Mouse (Mus musculus) forebrain, embryonic 15.5 days (tissue): ENCODE measurements around the gene Taar7a. TPM values are rescaled to one million over a fixed set of nuclear protein-coding genes. Genes with fewer than 3 reads are reported as not detected.

Source experiments
- polyA plus RNA-seq: library from polyadenylated mRNA; unstranded; fragments of >200 nt; fragmentation: Nextera tagmentation; extraction: Ambion mirVana; gene quantifications from 2 replicates; pipeline ENCODE4 v1.2.1, GENCODE M21; 2015

The Taar7a gene
- polyA plus RNA-seq, 1 experiment from 2014 or later: not detected

Other genes with a start within 250 kb of the Taar7a start
- gene Rps12, start 206.2 kb downstream of the Taar7a start, polyA plus RNA-seq: 113 and 122 TPM in 2 replicates
- gene Slc18b1, start 196.5 kb downstream of the Taar7a start, polyA plus RNA-seq: 15.8 and 16.5 TPM in 2 replicates
- gene Vnn3, start 142.0 kb downstream of the Taar7a start, polyA plus RNA-seq: 0.10 TPM in 1 of 2 replicates, not detected in the other
- 0.13 and 0.19 TPM in 2 replicates for gene Vnn1, start 98.8 kb downstream of the Taar7a start, polyA plus RNA-seq
- not detected in 2 replicates for gene Taar1, start 73.1 kb downstream of the Taar7a start, polyA plus RNA-seq
- gene Taar2, start 54.9 kb downstream of the Taar7a start, polyA plus RNA-seq: not detected in 2 replicates
- not detected in 2 replicates for gene Taar3, start 43.9 kb downstream of the Taar7a start, polyA plus RNA-seq
- gene Taar4, start 33.0 kb downstream of the Taar7a start, polyA plus RNA-seq: not detected in 2 replicates
- gene Taar5, start 22.8 kb downstream of the Taar7a start, polyA plus RNA-seq: not detected in 2 replicates
- not detected in 2 replicates for gene Taar6, start 7.8 kb downstream of the Taar7a start, polyA plus RNA-seq
- not detected in 2 replicates for gene Taar7b, start 6.5 kb upstream of the Taar7a start, polyA plus RNA-seq
- gene Taar7d, start 33.7 kb upstream of the Taar7a start, polyA plus RNA-seq: not detected in 2 replicates
- not detected in 2 replicates for gene Taar7e, start 44.1 kb upstream of the Taar7a start, polyA plus RNA-seq
- gene Taar7f, start 56.0 kb upstream of the Taar7a start, polyA plus RNA-seq: not detected in 2 replicates
- gene Taar8a, start 83.0 kb upstream of the Taar7a start, polyA plus RNA-seq: not detected in 2 replicates
- not detected in 2 replicates for gene Taar8b, start 98.8 kb upstream of the Taar7a start, polyA plus RNA-seq
- not detected in 2 replicates for gene Taar8c, start 108.4 kb upstream of the Taar7a start, polyA plus RNA-seq
- gene Taar9, start 116.1 kb upstream of the Taar7a start, polyA plus RNA-seq: not detected in 2 replicates
- 252 and 275 TPM in 2 replicates for gene Stx7, start 155.8 kb upstream of the Taar7a start, polyA plus RNA-seq
- gene Moxd1, start 230.0 kb upstream of the Taar7a start, polyA plus RNA-seq: 2.4 and 2.8 TPM in 2 replicates